Mouse (Mus musculus) CH12.LX (cell line): Measurements from ENCODE around the gene Hlcs.

ENCODE experiments used
- CHD2 ChIP-seq: IDR thresholded peaks from 2 replicates; pipeline ENCODE4 v1.6.1; 2011; ENCODE audit warnings: low read length, improper control_type of control experiment
- CTCF ChIP-seq, 2 experiments: IDR thresholded peaks in 1 of 2; conservative IDR thresholded peaks in 1 of 2; 2 replicates each; pipeline ENCODE4 v1.5.1; 2011 to 2012; ENCODE audit warnings: low read depth in 2 of 2, low read length in 2 of 2, improper control_type of control experiment in 1 of 2, inconsistent platforms in 1 of 2, mild to moderate bottlenecking in 1 of 2, moderate library complexity in 1 of 2
- ELF1 ChIP-seq: IDR thresholded peaks from 2 replicates; pipeline ENCODE4 v1.6.1; 2014; ENCODE audit warnings: low read depth, mild to moderate bottlenecking, inconsistent platforms, low read length, improper control_type of control experiment
- EP300 ChIP-seq: IDR thresholded peaks from 2 replicates; pipeline ENCODE4 v1.6.1; 2011; ENCODE audit warnings: low read length, improper control_type of control experiment
- MAZ ChIP-seq: IDR thresholded peaks from 2 replicates; pipeline ENCODE4 v1.6.1; 2012; ENCODE audit warnings: low read depth, mild to moderate bottlenecking, inconsistent platforms, low read length, improper control_type of control experiment, moderate library complexity
- MXI1 ChIP-seq: IDR thresholded peaks from 2 replicates; pipeline ENCODE4 v1.6.1; 2011; ENCODE audit warnings: mild to moderate bottlenecking, low read depth, low read length, improper control_type of control experiment
- MYC ChIP-seq: IDR thresholded peaks from 2 replicates; pipeline ENCODE4 v1.6.1; 2011; ENCODE audit warnings: low read depth, mild to moderate bottlenecking, improper control_type of control experiment, low read length
- POLR2AphosphoS2 ChIP-seq: IDR thresholded peaks from 2 replicates; pipeline ENCODE4 v1.6.1; 2011; ENCODE audit warnings: low read depth, low read length, improper control_type of control experiment
- SIN3A ChIP-seq: IDR thresholded peaks from 2 replicates; pipeline ENCODE4 v1.6.1; 2012; ENCODE audit warnings: low read length, improper control_type of control experiment, inconsistent platforms
- USF1 ChIP-seq: IDR thresholded peaks from 2 replicates; pipeline ENCODE4 v1.6.1; 2014; ENCODE audit warnings: low read depth, mild to moderate bottlenecking, inconsistent platforms, low read length, improper control_type of control experiment

- TF ChIP-seq ELF1 (no peak), USF1 (no peak), CHD2 (no peak), POLR2AphosphoS2 (no peak), CTCF (conservative IDR thresholded peaks at IDR 0.05 in 1 of 2, IDR thresholded peaks at IDR 0.05 in 1 of 2; ENCODE audit: low read depth in 2 of 2, low read length in 2 of 2) (no peak), EP300 (no peak), SIN3A (no peak), MXI1 (no peak), MYC (no peak), MAZ (no peak)
Observed at GRCm38 (mm10) chr16:94176997-94177857, 136.1 kb downstream of the Hlcs start.
